Mouse (Mus musculus): ENCODE results near the gene Shcbp1l.
"Not testable (repeated sequence)": the region's sequence is repeated elsewhere in the genome, so short reads cannot be mapped to it uniquely, and the experiment has no call there.

Shcbp1l gene

DNA sequence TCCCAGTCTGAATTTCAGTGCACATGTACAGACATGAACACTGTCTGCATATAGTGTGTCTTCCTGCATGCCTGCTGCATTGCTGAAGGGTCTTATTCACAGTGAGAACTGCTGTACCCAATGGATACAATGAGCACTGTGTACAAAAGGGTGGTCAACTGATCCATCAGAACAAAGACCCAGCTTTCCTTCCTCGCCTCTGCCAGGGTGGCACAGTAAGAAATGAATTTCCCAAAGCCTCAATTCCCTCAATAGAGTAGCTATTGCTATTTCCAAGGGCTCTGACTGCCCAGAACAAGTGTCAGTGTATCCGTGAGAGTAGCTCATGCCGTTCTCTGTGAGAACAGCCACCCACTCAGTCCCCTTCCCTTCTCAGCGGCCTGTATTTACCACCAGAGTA is 7.2 kb upstream of the Shcbp1l start:
- not testable (repeated sequence) for DNase-seq (ENCODE audit: inconsistent age in 2 of 2, low spot score in 1 of 2)

DNA sequence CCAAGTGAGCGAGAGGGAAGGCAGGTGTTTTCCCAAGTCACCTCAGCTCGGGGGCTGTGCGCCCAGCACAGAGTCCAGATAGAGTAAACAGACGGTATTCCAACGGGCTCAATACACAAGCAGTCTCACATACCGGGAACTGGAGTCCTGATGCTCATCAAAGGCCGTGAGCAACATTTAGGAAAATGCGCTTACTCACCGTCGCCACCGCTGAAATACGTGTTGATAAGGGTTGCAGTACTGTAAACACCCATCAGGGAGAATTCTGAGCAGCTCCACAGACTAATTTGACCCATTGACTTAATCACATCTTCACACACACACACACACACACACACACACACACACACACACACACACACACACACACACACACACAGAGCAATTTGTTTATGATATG is 691 bp upstream of the Shcbp1l start:
- DNase-seq (ENCODE audit: inconsistent age in 2 of 2, low spot score in 1 of 2) = peak in 1 of 2 experiments; percentile 40

DNA sequence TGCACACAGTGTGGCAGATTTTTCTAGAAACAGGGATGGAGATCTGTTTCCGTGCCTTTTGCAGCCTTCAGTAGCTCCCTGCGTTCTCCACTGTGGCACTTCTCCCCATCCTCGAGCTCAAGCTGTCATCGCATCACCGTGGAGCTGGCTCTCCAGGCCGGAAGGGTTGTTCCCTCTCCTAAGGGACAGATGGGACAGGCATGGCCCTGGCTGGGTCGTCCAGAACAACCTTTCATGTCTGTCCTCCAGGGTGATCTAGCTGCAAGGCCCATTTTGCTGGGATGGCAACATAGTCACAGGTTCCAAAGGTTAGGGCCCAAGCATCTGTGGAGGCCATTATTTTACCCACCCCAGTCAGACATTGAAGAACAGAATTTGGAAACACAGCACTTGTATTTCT is 6.2 kb downstream of the Shcbp1l start:
- no peak for DNase-seq (ENCODE audit: inconsistent age in 2 of 2, low spot score in 1 of 2)

DNA sequence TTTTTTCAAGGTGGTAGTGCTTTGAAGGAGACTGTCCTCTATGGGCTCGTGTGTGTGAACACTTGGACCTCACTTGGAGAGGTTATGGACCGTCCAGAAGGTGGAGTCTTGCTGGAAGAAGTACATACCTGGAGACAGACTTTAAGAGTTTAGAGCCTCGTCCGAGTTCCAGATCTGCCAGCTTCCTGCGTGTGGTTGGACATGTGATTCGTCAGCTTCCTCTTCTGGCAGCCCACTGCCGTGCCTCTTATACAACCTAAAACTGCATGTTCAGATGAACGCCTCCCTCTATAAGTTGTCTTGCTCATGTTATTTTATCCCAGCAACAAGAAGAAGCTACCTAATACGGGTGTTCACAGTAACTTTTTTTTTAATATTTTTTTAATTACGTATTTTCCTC is 6.7 kb downstream of the Shcbp1l start:
- no peak for DNase-seq (ENCODE audit: inconsistent age in 2 of 2, low spot score in 1 of 2)

DNA sequence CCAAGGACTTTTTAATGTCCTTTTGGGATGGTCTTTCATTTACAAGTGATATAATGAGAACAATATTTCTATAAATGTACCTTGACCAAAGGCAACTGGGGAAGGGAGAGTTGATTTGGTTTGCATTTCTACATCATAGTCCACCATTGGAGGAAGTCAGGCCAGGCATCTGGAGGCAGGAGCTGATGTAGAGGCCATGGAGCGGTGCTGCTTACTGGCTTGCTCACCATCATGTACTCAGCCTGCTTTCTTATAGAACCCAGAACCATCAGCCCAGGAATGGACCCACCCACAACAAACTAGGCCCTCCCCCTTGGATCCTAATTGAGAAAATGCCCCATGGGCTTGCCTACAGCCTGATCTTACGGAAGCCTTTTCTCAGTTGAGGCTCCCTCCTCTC is 7.4 kb downstream of the Shcbp1l start:
- DNase-seq (ENCODE audit: inconsistent age in 2 of 2, low spot score in 1 of 2) = no peak

DNA sequence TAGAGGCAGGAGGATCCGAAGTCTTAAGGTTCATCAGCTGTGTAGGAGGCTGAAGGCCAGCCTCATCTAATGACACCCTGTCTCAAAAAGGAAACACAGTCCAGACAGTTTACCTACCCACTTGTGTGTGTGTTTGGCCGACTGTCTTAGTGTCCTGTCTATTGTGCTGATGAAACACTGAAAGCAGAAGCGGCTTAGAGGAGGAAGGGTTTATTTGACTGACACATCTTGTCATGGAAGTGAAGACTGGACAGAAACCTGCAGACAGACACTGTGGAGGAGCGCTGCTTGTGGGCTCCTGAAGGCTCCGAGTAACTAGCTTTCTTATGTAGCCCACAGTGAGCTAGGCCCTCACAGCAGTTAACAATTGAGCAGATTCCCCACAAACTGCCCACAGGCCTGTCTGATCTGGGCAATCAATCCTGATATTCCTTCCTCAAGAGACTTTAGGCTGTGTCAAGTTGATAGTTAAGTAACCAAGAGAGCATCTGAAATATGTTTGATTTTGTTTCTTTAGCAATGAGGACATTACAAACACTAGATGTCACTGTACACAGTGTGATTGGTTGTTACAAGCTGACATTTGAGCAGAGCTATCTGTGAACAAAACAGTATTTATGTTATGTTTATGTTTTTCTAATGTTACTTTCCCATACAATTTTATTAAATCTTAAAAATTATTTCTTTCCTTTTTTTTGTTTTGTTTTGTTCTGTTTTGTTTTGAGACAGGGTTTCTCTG is 9.1 kb downstream of the Shcbp1l start:
- DNase-seq (ENCODE audit: inconsistent age in 2 of 2, low spot score in 1 of 2) = no peak

DNA sequence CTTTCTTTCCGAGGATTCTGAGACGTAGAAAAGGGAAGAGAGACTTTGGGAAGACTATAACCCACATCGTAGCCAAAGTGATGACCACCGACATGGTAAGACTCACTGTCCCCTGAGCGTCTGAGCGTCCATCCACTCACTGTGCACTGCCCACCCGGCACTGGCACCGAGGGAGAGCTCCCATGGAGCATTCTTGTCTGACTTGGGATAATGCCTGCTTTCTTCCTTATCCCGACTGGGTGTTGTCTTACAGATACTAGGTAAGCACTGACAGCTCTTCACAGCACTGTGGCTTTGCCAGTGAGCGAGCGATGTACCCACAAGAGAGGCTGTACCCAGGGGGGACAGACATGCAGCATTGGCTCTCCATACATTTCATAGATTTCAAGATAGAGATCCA is 12.6 kb downstream of the Shcbp1l start:
- no peak for DNase-seq (ENCODE audit: inconsistent age in 2 of 2, low spot score in 1 of 2)

DNA sequence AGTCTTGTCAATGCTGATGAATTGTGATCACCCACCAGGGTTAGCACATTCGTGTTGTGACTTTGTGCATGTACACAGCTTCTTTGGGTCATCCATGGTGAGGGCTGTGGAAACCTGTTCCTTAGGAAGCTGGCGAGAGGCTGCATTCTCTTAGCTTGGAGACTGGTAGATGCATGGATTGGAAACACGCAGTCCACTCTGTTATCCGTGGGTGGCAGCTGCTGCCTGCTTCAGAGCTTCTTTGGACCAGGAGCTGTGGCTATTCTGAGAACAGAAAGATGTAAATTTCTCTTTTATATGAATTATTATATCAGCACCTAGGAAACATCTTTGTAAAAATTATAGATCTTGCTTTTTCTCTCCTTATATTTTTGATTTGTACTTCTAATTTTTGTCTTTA is 15.8 kb downstream of the Shcbp1l start:
- no peak for DNase-seq (ENCODE audit: inconsistent age in 2 of 2, low spot score in 1 of 2)

DNA sequence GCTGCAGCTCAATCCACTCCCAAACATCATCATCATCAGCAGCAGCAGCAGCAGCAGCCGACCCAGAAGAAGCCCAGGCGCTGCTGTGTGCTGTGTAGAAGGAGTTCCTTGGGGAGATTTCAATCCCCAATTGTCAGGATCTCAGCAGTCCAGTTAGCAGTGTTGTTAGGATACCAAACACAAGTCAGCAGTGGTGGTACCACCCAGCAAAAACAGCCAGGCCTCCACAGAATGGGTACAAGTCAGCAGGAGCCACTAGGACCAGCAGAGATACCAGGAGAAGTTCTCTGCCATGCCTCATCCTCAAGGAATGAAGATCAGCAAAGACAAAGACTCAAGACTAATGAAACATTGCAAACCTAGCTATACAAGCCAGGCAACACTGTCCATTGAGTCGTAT is 16.7 kb downstream of the Shcbp1l start:
- no peak for DNase-seq (ENCODE audit: inconsistent age in 2 of 2, low spot score in 1 of 2)

DNA sequence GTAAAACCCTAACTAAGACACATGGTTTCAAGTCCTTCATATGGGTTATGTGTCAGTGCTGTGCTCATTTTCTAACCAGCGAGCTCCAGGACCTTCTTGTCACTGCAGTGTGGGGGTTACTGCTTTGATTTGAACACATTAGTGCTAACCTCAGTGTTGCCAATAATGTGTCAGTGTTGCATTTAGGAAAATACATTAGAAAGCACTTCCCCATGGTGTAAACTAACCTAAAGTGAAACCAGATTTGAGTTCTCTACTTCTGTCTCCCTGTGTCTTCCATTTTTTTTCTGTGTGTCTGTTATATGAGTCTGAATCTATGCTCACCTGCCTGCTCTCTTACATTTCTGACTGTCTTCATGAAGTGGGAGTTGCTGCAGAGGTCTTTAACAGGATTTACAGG is 18.1 kb downstream of the Shcbp1l start:
- DNase-seq (ENCODE audit: inconsistent age in 2 of 2, low spot score in 1 of 2) = no peak

DNA sequence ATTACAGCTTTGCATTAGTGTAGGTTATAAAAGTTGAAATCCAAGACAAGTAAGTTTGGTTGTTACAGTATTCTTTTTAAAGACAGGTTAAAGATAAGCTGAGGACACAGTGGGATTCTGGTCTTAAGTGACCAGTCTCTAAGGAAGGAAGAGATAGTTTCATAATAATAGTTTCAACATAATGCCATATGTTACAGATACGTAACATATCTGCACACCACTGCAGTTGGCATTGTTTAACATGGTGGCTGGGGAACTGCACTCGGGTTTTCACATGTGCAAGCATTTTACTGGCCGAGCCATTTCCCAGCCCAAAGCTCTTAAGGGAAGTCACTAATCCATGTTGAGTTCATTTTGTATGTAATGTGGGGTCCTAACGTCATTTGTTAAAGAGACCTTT is 18.7 kb downstream of the Shcbp1l start:
- no peak for DNase-seq (ENCODE audit: inconsistent age in 2 of 2, low spot score in 1 of 2)

DNA sequence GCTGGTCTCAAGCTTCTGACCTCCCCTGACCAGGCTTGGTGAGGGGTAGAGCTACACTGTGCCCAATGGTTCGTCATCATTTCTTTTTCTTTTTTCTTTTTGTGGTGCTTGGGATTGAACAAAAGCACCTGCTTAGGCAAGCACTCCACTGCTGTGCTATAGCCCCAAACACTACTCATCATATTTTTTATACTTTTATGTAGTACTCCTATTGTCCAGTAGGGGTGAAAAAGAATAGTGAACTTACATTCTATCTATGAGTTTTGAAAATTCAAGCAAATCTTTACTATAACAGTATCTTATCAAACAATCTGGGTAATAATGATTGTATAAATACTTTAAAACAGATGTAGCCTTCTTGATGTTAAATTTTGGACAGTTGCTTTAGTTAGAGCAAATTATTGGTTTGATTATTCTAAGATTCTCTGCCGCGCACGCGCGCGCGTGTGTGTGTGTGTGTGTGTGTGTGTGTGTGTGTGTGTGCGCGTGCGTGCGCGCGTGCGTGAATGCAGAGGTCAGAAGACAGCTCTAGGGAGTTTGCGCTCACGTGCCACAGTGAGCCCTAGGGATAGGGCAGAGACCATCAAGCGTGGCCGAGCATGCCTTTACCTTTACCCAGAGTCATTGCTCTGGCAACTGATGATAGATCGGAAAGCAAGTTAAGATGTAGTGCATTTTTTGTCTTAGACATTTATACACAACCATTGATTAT is 21.3 kb downstream of the Shcbp1l start:
- no peak for DNase-seq (ENCODE audit: inconsistent age in 2 of 2, low spot score in 1 of 2)

DNA sequence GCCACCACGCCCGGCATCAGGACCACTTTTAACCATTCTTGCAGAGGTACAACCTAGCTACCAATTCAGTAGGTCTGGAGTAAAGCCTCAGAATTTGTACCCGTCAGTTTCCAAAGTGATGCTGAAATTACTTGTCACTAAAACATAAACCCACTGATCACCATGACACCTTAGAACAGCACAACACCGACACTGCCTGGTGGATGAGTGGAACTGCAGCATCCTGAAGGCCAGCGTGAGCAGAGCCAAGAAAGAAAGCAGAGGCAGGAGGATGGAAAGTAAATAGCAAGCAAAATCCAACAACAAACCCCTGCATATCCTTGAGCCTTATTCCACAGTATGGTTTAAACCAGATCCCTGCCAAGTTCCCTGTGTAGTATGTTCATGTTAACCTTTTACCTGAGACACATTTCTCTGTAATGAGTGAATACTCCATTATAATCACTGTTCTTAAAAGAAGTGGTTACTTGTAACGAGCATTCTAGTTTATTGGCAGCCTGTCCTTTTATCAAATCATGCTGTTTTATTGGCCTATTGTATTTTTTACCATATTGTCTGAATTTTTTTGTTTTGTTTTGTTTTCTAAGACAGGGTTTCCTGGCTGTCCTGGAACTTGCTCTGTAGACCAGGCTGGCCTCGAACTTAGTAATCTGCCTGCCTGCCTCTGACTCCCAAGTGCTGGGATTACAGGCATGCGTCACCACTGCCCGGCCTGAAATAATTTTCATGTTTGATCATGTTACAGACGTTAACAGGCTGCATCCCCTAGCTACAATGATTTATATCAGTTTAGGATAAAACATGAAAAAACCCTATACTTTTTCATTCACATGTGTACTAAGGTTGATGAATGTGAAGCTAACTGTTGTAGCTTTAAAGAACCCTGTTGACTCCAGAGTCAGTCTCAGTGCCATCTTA is 26.5 kb downstream of the Shcbp1l start:
- peak; percentile 28 to 63 for DNase-seq (ENCODE audit: inconsistent age in 2 of 2, low spot score in 1 of 2)

DNA sequence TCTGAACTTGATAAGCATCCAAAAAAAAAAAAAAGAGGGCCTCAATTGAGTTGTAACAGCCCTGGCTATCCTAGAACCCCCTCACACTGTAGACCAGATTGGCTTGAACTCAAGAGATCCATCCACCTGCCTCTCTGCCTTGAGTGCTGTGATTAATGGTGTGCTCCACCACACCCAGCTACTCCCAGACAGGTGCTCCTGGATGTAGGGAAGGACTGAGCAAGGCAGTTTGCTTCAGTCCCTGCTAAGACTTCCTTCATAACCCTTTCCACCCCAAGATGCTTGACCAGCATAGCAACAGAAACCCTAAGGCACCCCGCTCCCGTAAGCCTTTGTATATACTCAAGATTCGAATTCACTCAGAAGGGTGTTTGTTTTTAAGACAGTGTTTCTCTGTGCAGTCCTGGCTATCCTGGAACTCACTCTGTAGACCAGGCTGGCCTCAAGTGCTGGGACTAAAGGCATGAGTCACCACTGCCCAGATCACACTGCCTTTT is 28.2 kb downstream of the Shcbp1l start:
- DNase-seq (ENCODE audit: inconsistent age in 2 of 2, low spot score in 1 of 2) = no peak

DNA sequence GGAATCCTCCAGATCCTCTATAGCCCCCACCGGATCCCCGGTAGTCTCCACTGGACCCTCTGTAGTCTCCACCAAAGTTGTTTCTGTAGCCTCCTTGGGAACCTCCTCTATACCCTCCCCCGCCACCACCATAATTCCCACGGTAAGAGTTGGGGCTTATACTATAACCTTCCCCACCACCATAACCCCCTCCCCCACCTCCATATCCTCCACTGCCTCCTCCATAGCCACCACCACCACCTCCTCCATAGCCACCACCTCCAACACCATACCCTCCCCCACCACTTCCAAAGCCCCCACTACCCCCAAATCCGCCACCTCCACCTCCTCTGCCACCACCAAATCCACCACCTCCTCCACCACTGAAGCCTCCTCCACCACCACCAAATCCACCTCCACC is 31.2 kb downstream of the Shcbp1l start:
- no peak for DNase-seq (ENCODE audit: inconsistent age in 2 of 2, low spot score in 1 of 2)

DNA sequence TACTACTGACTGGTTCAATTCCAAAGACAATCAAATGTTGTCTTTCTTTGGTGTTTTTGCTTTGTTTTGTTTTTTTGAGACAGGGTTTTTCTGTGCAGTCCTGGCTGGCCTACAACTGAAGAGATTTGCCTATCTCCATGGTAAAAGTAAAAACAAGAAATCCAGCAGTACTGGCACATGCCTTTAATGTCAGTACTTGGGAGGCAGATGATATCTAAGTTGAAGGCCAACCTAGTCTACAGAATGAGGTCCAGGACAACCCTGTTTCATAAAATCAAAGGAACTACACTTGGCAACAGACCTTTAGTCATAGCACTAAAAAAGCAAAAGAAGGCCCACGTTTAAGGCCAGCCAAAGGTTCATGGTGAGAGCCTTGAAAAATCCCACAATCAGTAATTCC is 36.8 kb downstream of the Shcbp1l start:
- DNase-seq (ENCODE audit: inconsistent age in 2 of 2, low spot score in 1 of 2) = peak; percentile 29 to 81

DNA sequence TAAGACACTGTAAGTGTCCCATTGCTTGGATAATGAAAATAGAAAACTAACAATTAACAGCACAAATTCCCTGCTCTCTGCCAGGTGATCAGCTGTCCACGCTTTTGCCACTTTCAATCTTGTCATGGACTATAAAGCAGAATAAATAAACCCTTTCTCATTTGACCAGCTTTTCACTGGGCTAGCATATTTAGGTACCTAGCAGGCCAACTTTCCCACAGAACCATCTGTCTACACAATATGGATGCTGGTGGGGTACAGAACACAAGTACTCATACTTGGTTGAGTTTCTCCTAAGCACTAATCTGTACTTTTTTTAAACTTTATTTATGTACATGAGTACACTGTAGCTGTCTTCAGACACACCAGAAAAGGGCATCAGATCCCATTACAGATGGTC is 54.3 kb downstream of the Shcbp1l start:
- DNase-seq (ENCODE audit: inconsistent age in 2 of 2, low spot score in 1 of 2) = no peak

DNA sequence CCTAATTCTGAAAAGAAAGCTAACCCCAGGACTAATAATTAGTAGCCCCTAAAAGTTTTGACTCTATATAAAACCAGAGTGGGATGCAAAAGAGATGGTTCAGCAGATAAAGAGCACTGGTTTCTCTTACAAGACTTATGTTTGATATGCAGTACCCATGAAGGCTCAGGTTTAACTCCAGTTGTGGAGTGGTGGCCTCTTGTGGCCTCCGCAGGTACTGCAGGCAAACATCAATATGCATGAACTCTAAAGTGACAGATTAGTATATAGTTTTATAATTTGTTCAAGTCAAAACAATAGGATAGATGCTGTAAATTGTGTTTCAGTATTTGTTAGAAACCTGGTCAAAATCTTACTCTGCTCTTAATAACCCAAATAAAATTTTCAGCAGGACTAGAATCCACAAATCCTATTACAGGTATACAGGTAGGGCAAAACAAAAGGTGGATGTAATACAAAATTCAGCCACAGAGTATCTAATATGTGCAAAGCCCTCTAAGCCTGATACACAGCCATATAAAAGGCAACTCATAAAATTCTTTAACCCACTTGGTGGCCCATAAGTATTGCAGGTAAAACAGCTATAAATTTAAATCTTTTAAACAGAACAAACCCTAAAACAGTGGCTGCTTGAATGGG is 55.5 kb downstream of the Shcbp1l start:
- peak; percentile 59 to 90 for DNase-seq (ENCODE audit: inconsistent age in 2 of 2, low spot score in 1 of 2)

DNA sequence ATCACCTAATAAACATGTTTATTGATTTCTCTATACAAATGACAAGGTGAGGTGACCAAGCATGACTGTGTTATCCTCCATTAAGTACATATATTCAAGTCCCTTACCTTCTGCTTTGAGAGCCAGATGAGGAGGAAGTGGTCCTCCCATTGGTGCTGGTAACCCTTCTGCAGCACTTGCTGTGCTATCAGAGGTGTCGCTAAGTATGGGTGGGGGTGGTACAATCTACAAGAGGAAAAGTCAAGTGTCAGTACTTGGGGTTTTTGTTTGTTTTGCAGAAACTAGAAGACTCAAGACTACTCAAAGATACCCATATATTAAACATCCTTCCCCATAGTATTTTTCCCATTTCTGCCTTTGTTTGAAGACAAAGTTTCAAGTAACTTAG is 56.1 kb downstream of the Shcbp1l start:
- DNase-seq (ENCODE audit: inconsistent age in 2 of 2, low spot score in 1 of 2) = no peak

DNA sequence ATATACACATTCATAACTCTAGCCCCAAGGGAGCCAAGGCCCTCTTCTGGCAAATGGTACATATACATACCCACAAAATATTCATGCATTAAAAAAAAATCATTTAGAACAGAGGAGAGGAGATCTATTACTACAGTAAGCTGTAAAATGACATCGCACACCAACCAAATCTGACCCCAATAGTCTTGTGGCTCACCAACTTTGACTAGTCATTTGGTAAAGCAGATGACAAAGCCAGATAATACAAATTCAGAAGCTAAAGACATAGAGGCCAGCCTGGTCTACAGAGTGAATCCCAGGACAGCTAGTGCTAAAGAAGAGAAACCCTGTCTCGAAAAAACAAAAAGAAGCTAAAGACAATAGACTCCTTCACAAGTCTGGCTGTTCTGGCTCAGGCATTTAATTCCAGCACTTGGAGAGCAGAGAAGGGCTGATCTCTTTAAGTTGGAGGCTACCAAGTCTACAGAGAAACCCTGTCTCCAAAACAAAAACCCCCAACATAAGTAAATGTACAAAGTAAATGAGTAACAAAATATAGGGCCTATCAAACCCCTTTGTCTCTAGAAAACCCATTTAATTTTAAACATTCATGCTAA is 60.3 kb downstream of the Shcbp1l start:
- peak in 1 of 2 experiments; percentile 46 for DNase-seq (ENCODE audit: inconsistent age in 2 of 2, low spot score in 1 of 2)

DNA sequence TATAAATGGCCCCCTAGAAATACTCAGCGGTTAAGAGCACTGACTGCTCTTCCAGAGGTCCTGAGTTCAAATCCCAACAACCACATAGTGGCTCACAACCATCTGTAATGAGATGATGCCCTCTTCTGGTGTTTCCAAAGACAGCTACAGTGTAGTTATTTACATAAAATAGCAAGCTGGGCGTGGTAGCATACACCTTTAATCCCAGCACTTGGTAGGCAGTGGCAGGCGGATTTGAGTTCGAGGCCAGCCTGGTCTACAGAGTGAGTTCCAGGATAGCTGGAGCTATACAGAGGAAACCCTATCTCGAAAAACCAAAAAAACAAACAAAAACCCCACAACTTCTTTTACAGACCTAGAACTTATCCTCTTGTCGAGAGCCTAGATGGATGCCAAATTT is 61.2 kb downstream of the Shcbp1l start:
- not testable (repeated sequence) for DNase-seq (ENCODE audit: inconsistent age in 2 of 2, low spot score in 1 of 2)

Measured in adrenal gland, adult (tissue).